Mouse (Mus musculus) liver, postnatal 0 days (tissue): ENCODE measurements at regions not wholly inside any gene's neighbourhood (a gene's known extent, or its start where the extent isn't known, plus 50 kb on each side); places are given as distances from the start of the nearest gene placed in this dataset.

Source experiments
- ATAC-seq: fragments of 200-750 bp; cut with Nextera tagmentation; 2 replicates; pipeline ENCODE4 v1.8.0; 2017; ENCODE audit warnings: mild to moderate bottlenecking, moderate library complexity
- DNase-seq: peaks from one replicate; pipeline ENCODE4 v3.0.0-alpha.2; 2016
- H3K27ac ChIP-seq: fragments of 300-500 bp; sonication (generic); 2 replicates; pipeline ENCODE4 v1.5.1; 2014; ENCODE audit warnings: antibody characterized with exemption, moderate library complexity, mild to moderate bottlenecking, low read depth
- H3K27me3 ChIP-seq: fragments of 300-500 bp; sonication (generic); 2 replicates; pipeline ENCODE4 v1.6.1; 2014; ENCODE audit warnings: low read length, control low read depth, mixed read lengths; ENCODE audit not compliant: insufficient read depth
- H3K36me3 ChIP-seq: fragments of 300-500 bp; sonication (generic); replicated peaks from 2 replicates; pipeline ENCODE4 v1.6.1; 2014; ENCODE audit warnings: mild to moderate bottlenecking, control low read depth, low read length, moderate library complexity, mixed read lengths; ENCODE audit not compliant: insufficient read depth
- H3K4me1 ChIP-seq: fragments of 300-500 bp; sonication (generic); 2 replicates; pipeline ENCODE4 v1.6.1; 2014; ENCODE audit warnings: antibody characterized with exemption, mild to moderate bottlenecking, control low read depth; ENCODE audit not compliant: insufficient read depth
- H3K4me2 ChIP-seq: fragments of 300-500 bp; sonication (generic); 2 replicates; pipeline ENCODE4 v1.6.1; 2014; ENCODE audit warnings: low read depth, mild to moderate bottlenecking, low read length, moderate library complexity, mixed read lengths
- H3K4me3 ChIP-seq: fragments of 300-500 bp; sonication (generic); 2 replicates; pipeline ENCODE4 v1.5.1; 2014; ENCODE audit warnings: low read depth, low read length
- H3K9ac ChIP-seq: fragments of 300-500 bp; sonication (generic); replicated peaks from 2 replicates; pipeline ENCODE4 v1.6.1; 2014; ENCODE audit warnings: mild to moderate bottlenecking, moderate library complexity
- H3K9me3 ChIP-seq: fragments of 300-500 bp; sonication (generic); 2 replicates; pipeline ENCODE4 v1.6.1; 2016; ENCODE audit warnings: mild to moderate bottlenecking, control low read depth, low read length, mixed read lengths
- CTCF ChIP-seq: sonication (generic); IDR thresholded peaks from 2 replicates; pipeline ENCODE4 v1.5.1; 2016; ENCODE audit warnings: antibody characterized with exemption, low read depth
- EP300 ChIP-seq: IDR thresholded peaks from 2 replicates; pipeline ENCODE4 v1.6.1; 2016; ENCODE audit warnings: antibody characterized with exemption, low read depth, mild to moderate bottlenecking
- WGBS: fragments of 180-500 bp; shearing (Covaris S2); extraction: QIAGEN DNeasy Blood & Tissue Kit; methylation state at CpG from one replicate; pipeline ENCODE4 v1.1.7; 2014; ENCODE audit not compliant: insufficient replicate concordance; 5-methylcytosine and 5-hydroxymethylcytosine counted together

DNA sequence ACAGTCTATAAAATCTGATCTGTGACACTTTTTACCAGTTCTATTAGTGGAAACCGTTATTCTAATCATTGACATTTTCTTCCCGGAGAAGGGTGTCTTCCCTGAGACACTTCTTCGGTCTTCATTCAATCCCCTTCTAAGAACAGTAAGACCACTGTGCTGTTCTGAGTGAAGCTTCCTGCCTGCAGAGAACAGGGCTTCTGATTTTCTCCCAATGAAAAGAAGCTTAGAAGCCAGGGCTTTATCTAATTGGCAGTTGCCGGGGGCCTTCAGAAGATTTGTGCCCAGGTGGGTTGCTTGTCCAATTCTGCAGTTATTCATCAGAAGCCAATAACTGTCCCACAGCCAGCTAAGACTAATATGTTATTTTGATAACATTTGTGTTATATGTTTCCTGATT, 1455.1 kb downstream of the Rapgef2 start:
- Histone ChIP-seq H3K9ac (no peak overlapping the region), H3K4me2 (no peak overlapping the region), H3K27me3 (no peaks in the 10 kb centered on the region), H3K9me3 (no peaks in the 10 kb centered on the region), H3K36me3 (no peaks in the 10 kb centered on the region), H3K4me1 (no peaks in the 10 kb centered on the region), H3K27ac (peak overlapping the region; percentile 45; the same call in 1 of the 2 replicates), H3K4me3 (no peak overlapping the region)
- WGBS: 81% methylated on average over 4 of the region's 4 CpGs
- no peak for ATAC-seq
- no peak for DNase-seq
- TF ChIP-seq EP300 (no peak), CTCF (no peak)

DNA sequence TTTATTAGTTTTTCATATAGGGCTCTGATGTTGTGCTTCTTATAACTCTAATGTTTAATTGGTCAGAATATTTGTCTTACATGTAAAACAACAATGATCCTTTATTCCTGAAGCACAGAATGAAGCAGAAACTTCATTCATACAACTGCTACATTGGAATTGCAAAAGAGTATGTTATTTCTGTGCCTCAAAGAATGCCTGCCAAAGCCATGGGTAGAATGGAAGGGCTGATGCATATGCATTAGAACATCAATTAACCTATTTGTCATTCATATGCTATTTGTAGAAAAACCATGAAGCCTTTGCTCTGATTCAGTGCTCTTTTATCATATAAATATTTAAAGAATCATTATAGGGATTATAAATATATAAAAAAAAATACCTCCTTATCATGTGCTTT, 1456.1 kb downstream of the Rapgef2 start:
- Histone ChIP-seq H3K9me3 (no peaks in the 10 kb centered on the region), H3K4me3 (no peak overlapping the region), H3K9ac (no peak overlapping the region), H3K4me1 (no peaks in the 10 kb centered on the region), H3K36me3 (no peaks in the 10 kb centered on the region), H3K27ac (no peak overlapping the region), H3K27me3 (no peaks in the 10 kb centered on the region), H3K4me2 (no peak overlapping the region)
- TF ChIP-seq EP300 (no peak), CTCF (no peak)
- DNase-seq (no peak), ATAC-seq (no peak)

- Histone ChIP-seq H3K4me2 (no peak overlapping the region), H3K4me3 (no peak overlapping the region), H3K27me3 (no peaks in the 10 kb centered on the region), H3K4me1 (no peaks in the 10 kb centered on the region), H3K9ac (no peak overlapping the region), H3K27ac (no peak overlapping the region), H3K36me3 (no peaks in the 10 kb centered on the region), H3K9me3 (no peaks in the 10 kb centered on the region)
- ATAC-seq (no peak), DNase-seq (no peak)
- 62% methylated on average over 2 of the region's 2 CpGs for WGBS
- TF ChIP-seq CTCF: no peak
- no peak for TF ChIP-seq EP300
Observed at GRCm38 (mm10) chr3:77800776-77801175, 1485.5 kb downstream of the Rapgef2 start.

DNA sequence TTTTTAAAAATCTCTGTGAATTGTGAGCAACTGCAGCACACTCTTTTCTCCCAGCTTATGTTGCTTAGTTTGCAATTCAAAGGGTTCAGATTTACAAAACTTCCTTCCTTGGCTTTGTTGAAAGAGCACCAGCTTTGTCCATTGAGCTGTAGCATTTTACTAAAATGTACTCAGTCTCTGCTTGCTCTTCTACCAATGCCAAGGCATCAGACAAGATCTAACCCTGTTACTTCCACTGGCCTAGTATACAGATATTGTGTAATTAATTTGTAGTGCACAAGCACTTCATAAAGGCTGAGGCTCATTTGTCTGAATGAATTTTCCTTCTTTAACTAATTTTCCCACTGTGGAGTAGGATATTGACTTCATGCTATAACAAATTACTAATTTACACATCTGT, 1504.5 kb downstream of the Rapgef2 start:
- Histone ChIP-seq H3K27ac (no peak overlapping the region), H3K9me3 (no peaks in the 10 kb centered on the region), H3K9ac (no peak overlapping the region), H3K4me3 (no peak overlapping the region), H3K4me1 (no peaks in the 10 kb centered on the region), H3K36me3 (no peaks in the 10 kb centered on the region), H3K4me2 (no peak overlapping the region), H3K27me3 (no peaks in the 10 kb centered on the region)
- DNase-seq (no peak), ATAC-seq (no peak)
- TF ChIP-seq CTCF (no peak), EP300 (no peak)

DNA sequence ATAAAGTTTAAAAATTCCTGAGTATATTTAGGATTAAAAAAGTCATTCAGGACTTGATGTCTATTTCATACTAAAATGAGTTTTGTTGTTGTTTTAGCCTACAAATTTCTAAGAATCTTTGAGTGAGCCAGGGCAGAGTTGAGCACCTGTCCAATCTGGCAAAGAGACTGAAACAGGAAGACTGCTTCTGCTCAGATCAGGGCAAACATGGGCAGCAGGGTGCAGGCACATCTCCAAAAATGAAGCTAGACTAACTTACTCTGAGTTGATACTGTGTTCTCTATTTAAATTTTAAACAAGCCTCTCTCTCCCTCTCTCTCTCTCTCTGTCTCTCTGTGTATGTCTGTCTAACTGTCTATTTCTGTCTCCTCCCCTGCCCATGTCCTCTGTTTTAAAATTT, 1505.0 kb downstream of the Rapgef2 start:
- TF ChIP-seq EP300 (no peak), CTCF (no peak)
- DNase-seq (no peak), ATAC-seq (no peak)

DNA sequence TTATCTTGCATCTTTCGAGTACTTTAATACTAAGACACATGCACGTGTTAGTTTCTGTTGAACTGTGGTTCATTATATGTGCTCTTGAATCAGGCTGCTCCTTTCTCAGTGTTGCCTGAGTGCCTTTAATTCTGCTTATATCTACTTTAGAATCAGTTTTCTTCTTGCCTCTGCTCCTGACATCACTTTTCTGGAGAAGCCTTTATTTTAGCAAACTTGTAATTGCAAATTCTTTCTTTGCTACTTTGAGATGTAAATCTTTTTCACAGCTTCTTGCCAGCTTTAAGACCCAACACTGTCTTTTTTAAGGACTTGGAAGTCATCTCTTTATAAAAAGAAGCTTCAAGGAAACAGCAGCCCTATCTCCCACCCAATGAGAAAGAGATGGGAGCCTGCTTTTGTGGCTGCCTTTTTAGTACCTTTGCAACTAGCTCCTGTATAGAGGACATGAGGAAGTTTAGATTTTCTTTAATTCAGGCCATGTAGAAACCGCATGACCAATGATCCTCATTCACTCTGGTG, 1527.4 kb downstream of the Rapgef2 start:
- Histone ChIP-seq H3K9ac (no peak overlapping the region), H3K4me1 (no peaks in the 10 kb centered on the region), H3K27me3 (no peaks in the 10 kb centered on the region), H3K4me3 (no peak overlapping the region), H3K36me3 (no peaks in the 10 kb centered on the region), H3K27ac (no peak overlapping the region), H3K4me2 (no peak overlapping the region), H3K9me3 (no peaks in the 10 kb centered on the region)
- no peak for ATAC-seq
- 65% methylated on average over 3 of the region's 3 CpGs for WGBS
- TF ChIP-seq EP300 (no peak), CTCF (no peak)
- DNase-seq: no peak

More for the DNA sequence above, 1505.0 kb downstream of the Rapgef2 start:
- H3K4me3 ChIP-seq: no peak overlapping the region
- no peak overlapping the region for H3K9ac ChIP-seq
- no peaks in the 10 kb centered on the region for H3K4me1 ChIP-seq
- no peaks in the 10 kb centered on the region for H3K36me3 ChIP-seq
- H3K4me2 ChIP-seq: no peak overlapping the region
- H3K9me3 ChIP-seq: no peaks in the 10 kb centered on the region
- no peak overlapping the region for H3K27ac ChIP-seq
- no peaks in the 10 kb centered on the region for H3K27me3 ChIP-seq

DNA sequence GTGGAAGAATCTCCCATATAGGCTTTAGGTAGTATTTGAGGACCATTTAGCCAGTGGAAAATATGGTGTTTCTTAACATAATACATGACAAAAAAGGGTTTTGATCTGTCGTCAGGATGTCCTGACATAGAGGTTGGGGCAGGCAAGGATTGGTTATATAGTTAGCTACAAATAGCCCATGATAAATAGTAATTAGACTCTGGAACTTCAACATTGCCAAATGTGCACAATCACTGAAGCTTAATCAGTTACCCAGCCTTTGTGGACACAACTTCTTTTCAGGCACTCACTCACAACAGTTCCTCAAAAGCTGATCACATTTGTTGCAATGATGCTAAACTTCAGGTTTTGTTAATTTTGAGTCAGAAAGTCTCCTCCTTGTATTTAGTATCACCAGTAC, 1528.0 kb downstream of the Rapgef2 start:
- Histone ChIP-seq H3K36me3 (no peaks in the 10 kb centered on the region), H3K9me3 (no peaks in the 10 kb centered on the region), H3K27ac (no peak overlapping the region), H3K9ac (no peak overlapping the region), H3K4me2 (no peak overlapping the region), H3K4me1 (no peaks in the 10 kb centered on the region), H3K4me3 (no peak overlapping the region), H3K27me3 (no peaks in the 10 kb centered on the region)
- no peak for DNase-seq
- peak; percentile 88 for ATAC-seq
- TF ChIP-seq EP300 (no peak), CTCF (no peak)
- 55% methylated on average over 1 of the region's 1 CpGs for WGBS
